Mouse (Mus musculus): ENCODE measurements around the gene Sv2b. TPM values are rescaled to one million over a fixed set of nuclear protein-coding genes. Genes with fewer than 3 reads are reported as not detected.

Sv2b gene
- total and polyA plus RNA-seq, 2 experiments from 2014 or later: 21.8 to 55.7 TPM

DNA sequence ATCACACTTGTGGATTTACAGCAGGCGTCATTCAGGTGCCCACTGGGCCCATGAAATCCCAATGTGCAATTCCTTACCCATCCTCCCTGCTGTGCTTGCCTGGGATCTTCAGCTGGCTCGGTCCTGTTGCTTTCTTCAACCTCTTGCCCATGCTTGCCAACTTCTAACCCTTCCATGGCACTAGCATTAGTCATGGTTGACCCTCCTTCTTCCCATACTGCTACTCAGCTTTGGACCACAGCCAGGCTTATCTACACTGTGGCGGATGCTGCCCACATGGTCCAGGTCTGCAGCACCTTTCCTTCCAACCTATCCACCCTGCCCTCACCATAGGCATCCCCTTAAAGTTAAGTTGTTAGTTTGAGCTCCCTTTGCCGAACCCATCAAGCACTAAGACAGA, 28.0 kb downstream of the Sv2b start:
- Histone ChIP-seq H3K4me3 (ENCODE audit: low read length) (no peak overlapping the region), H3K4me1 (ENCODE audit: insufficient read depth, low read length) (peaks cover 18% of the 10 kb centered on the region), H3K27ac (no peak overlapping the region), H3K9ac (replicated peaks; ENCODE audit: low read length) (no peak overlapping the region), H3K9me3 (ENCODE audit: low read length) (no peaks in the 10 kb centered on the region), H3K4me2 (ENCODE audit: low read depth, low read length) (no peak overlapping the region), H3K27me3 (ENCODE audit: insufficient read depth, low read length) (no peaks in the 10 kb centered on the region), H3K36me3 (ENCODE audit: insufficient read depth, low read length) (no peaks in the 10 kb centered on the region)
- no peak for TF ChIP-seq CTCF (IDR thresholded peaks at IDR 0.05; ENCODE audit: low read depth)
- DNase-seq (ENCODE audit: low spot score) (no peak), ATAC-seq (no peak)
- 68% methylated on average over 4 of the region's 4 CpGs for WGBS

DNA sequence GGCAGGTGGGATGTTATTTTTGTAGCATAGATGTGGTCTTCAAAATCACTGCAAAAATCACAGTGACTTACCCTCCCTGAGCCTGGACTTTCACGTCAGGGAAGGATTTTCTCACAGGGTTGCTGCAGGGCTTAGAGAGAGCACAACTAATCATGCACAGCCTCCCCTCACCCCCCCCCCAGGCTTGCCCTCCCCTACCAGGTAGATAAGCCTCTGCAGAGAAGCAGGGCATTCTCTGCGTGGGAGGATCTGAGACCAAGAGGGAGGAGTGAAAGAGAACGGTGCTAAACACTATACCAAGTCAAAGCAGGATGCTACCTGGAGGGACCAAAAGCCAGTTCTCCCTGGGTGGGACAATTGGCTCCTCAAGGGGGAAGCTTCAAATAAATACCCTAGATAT, 31.2 kb downstream of the Sv2b start:
- no peaks in the 10 kb centered on the region for H3K36me3 ChIP-seq (ENCODE audit: insufficient read depth, low read length)

GRCm38 (mm10) chr7:75276739-75277138, 32.3 kb downstream of the Sv2b start:
- Histone ChIP-seq H3K27me3 (ENCODE audit: insufficient read depth, low read length) (no peaks in the 10 kb centered on the region), H3K36me3 (ENCODE audit: insufficient read depth, low read length) (no peaks in the 10 kb centered on the region), H3K9me3 (ENCODE audit: low read length) (no peaks in the 10 kb centered on the region), H3K4me2 (ENCODE audit: low read depth, low read length) (no peak overlapping the region), H3K4me3 (ENCODE audit: low read length) (no peak overlapping the region), H3K27ac (no peak overlapping the region), H3K9ac (replicated peaks; ENCODE audit: low read length) (no peak overlapping the region), H3K4me1 (ENCODE audit: insufficient read depth, low read length) (peaks cover 28% of the 10 kb centered on the region)
- TF ChIP-seq CTCF (IDR thresholded peaks at IDR 0.05; ENCODE audit: low read depth): no peak
- no peak for DNase-seq (ENCODE audit: low spot score)
- ATAC-seq: no peak

More for the DNA sequence above, 31.2 kb downstream of the Sv2b start:
- Histone ChIP-seq H3K4me2 (ENCODE audit: low read depth, low read length) (no peak overlapping the region), H3K4me3 (ENCODE audit: low read length) (no peak overlapping the region), H3K4me1 (ENCODE audit: insufficient read depth, low read length) (peaks cover 28% of the 10 kb centered on the region), H3K27ac (no peak overlapping the region), H3K9me3 (ENCODE audit: low read length) (no peaks in the 10 kb centered on the region), H3K9ac (replicated peaks; ENCODE audit: low read length) (no peak overlapping the region), H3K27me3 (ENCODE audit: insufficient read depth, low read length) (no peaks in the 10 kb centered on the region)
- 30% methylated on average over 3 of the region's 3 CpGs for WGBS
- no peak for DNase-seq (ENCODE audit: low spot score)
- TF ChIP-seq CTCF (IDR thresholded peaks at IDR 0.05; ENCODE audit: low read depth): no peak
- ATAC-seq: no peak

DNA sequence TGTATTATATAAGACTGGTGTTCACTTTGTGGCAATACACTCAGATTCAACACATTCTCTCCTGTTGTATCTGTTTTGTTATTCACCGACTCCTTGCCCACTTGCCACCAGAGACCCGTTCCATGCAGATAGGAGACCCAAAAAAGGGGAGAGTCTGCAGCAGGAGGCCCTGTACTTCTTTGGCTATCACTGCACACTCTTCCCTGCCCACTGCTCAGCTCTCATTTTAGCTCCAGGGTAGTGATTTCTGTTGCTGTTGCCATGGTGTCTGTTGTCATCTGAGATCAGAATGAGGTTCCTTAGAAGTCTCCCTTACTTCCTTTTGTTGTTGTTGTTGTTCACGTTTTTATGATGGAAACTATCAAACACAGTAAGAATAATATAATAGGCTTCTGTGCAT, 34.5 kb downstream of the Sv2b start:
- Histone ChIP-seq H3K4me1 (ENCODE audit: insufficient read depth, low read length) (peaks cover 23% of the 10 kb centered on the region), H3K9me3 (ENCODE audit: low read length) (no peaks in the 10 kb centered on the region), H3K27me3 (ENCODE audit: insufficient read depth, low read length) (no peaks in the 10 kb centered on the region), H3K4me2 (ENCODE audit: low read depth, low read length) (no peak overlapping the region), H3K36me3 (ENCODE audit: insufficient read depth, low read length) (no peaks in the 10 kb centered on the region), H3K9ac (replicated peaks; ENCODE audit: low read length) (no peak overlapping the region), H3K4me3 (ENCODE audit: low read length) (no peak overlapping the region), H3K27ac (no peak overlapping the region)
- ATAC-seq (no peak), DNase-seq (ENCODE audit: low spot score) (no peak)
- no peak for TF ChIP-seq CTCF (IDR thresholded peaks at IDR 0.05; ENCODE audit: low read depth)
- WGBS: 42% methylated on average over 3 of the region's 3 CpGs

DNA sequence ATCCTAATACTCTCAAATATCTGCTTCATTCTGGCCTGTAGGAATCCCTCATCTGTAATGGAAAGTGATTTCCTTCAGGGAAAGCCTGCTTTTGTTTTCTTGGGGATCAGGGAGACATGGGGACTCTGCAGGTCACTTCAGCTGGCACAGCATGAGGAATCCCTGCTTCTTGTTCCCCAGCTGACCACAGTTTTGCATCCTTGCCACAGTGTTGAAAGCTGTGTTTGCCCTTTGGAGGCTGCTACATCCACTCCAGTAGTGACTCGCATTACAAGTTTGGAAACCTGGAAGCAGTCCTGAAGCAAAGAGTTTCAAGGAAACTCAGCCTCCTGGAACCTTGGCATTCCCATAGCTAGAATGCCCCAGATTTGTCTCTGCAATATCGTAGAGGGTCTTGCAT, 35.4 kb downstream of the Sv2b start:
- WGBS: 63% methylated on average over 2 of the region's 2 CpGs
- TF ChIP-seq CTCF (IDR thresholded peaks at IDR 0.05; ENCODE audit: low read depth): no peak

GRCm38 (mm10) chr7:75271921-75272381, 37.1 kb downstream of the Sv2b start:
- peaks cover 10% of the 10 kb centered on the region; the same call in 1 of the 2 replicates for H3K4me1 ChIP-seq (ENCODE audit: insufficient read depth, low read length)
- no peak overlapping the region for H3K27ac ChIP-seq
- H3K9me3 ChIP-seq (ENCODE audit: low read length): no peaks in the 10 kb centered on the region
- DNase-seq (ENCODE audit: low spot score) (peak; percentile 46), ATAC-seq (peak; percentile 49; the same call in 1 of the 2 replicates)
- no peak overlapping the region for H3K4me2 ChIP-seq (ENCODE audit: low read depth, low read length)
- H3K27me3 ChIP-seq (ENCODE audit: insufficient read depth, low read length): no peaks in the 10 kb centered on the region
- 38% methylated on average over 3 of the region's 3 CpGs for WGBS
- no peak for TF ChIP-seq CTCF (IDR thresholded peaks at IDR 0.05; ENCODE audit: low read depth)
- H3K9ac ChIP-seq (replicated peaks; ENCODE audit: low read length): no peak overlapping the region
- H3K4me3 ChIP-seq (ENCODE audit: low read length): no peak overlapping the region
- no peaks in the 10 kb centered on the region for H3K36me3 ChIP-seq (ENCODE audit: insufficient read depth, low read length)

More for the DNA sequence above, 35.4 kb downstream of the Sv2b start:
- no peak for DNase-seq (ENCODE audit: low spot score)
- Histone ChIP-seq H3K27me3 (ENCODE audit: insufficient read depth, low read length) (no peaks in the 10 kb centered on the region), H3K27ac (no peak overlapping the region), H3K4me3 (ENCODE audit: low read length) (no peak overlapping the region), H3K9ac (replicated peaks; ENCODE audit: low read length) (no peak overlapping the region), H3K4me2 (ENCODE audit: low read depth, low read length) (no peak overlapping the region), H3K9me3 (ENCODE audit: low read length) (no peaks in the 10 kb centered on the region), H3K36me3 (ENCODE audit: insufficient read depth, low read length) (no peaks in the 10 kb centered on the region), H3K4me1 (ENCODE audit: insufficient read depth, low read length) (peaks cover 15% of the 10 kb centered on the region; the same call in 1 of the 2 replicates)
- ATAC-seq: no peak

DNA sequence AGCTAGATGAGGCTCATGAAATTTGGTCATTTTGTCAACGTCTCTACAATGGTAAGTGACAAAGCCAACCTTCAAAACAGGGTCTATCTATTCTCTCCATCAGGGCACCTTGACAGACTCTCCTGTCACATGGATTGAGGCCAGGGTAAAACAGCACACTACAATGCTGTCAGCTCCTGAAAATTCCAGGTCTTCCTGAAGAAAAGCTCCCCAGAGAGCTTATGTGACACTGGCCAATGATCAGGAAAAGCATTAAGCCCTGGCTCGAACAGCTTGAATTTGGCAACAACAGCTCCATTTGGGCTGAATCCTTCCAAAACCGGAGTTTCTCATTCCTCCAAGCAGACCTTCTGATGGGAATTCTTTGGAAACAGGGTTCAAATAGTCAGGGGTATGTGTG, 37.8 kb downstream of the Sv2b start:
- no peak overlapping the region for H3K4me3 ChIP-seq (ENCODE audit: low read length)
- H3K9ac ChIP-seq (replicated peaks; ENCODE audit: low read length): no peak overlapping the region
- ATAC-seq (no peak), DNase-seq (ENCODE audit: low spot score) (no peak)
- TF ChIP-seq CTCF (IDR thresholded peaks at IDR 0.05; ENCODE audit: low read depth): no peak
- H3K36me3 ChIP-seq (ENCODE audit: insufficient read depth, low read length): no peaks in the 10 kb centered on the region
- H3K4me2 ChIP-seq (ENCODE audit: low read depth, low read length): no peak overlapping the region
- H3K4me1 ChIP-seq (ENCODE audit: insufficient read depth, low read length): peaks cover 10% of the 10 kb centered on the region; the same call in 1 of the 2 replicates
- H3K9me3 ChIP-seq (ENCODE audit: low read length): no peaks in the 10 kb centered on the region
- H3K27me3 ChIP-seq (ENCODE audit: insufficient read depth, low read length): no peaks in the 10 kb centered on the region
- no peak overlapping the region for H3K27ac ChIP-seq
- WGBS: 61% methylated on average over 3 of the region's 3 CpGs

All from hindbrain, postnatal 0 days (tissue).